Mouse (Mus musculus): ENCODE data around the gene Mak. TPM values are rescaled to one million over a fixed set of nuclear protein-coding genes. Genes with fewer than 3 reads are reported as not detected.
"Not testable (repeated sequence)": the region's sequence is repeated elsewhere in the genome, so short reads cannot be mapped to it uniquely, and the experiment has no call there.

The Mak gene
- polyA plus RNA-seq, 1 experiment from 2014 or later: 2.7 TPM

GRCm38 (mm10) chr13:40994487-40995263 is 84.8 kb downstream of the Mak start:
- ATAC-seq: no peak
- H3K4me2 ChIP-seq (ENCODE audit: low read length): no peak overlapping the region

GRCm38 (mm10) chr13:40988418-40988817 is 91.1 kb downstream of the Mak start:
- 73% methylated on average over 2 of the region's 2 CpGs for WGBS
- H3K4me3 ChIP-seq (ENCODE audit: low read depth, low read length): no peak overlapping the region

More at GRCm38 (mm10) chr13:40994487-40995263, 84.8 kb downstream of the Mak start:
- H3K27me3 ChIP-seq (ENCODE audit: control insufficient read depth, insufficient read depth, low read depth, low read length): no peaks in the 10 kb centered on the region
- 14% methylated on average over 8 of the region's 8 CpGs for WGBS
- no peak overlapping the region for H3K27ac ChIP-seq (ENCODE audit: low read length)
- H3K9me3 ChIP-seq (replicated peaks; ENCODE audit: control insufficient read depth, low read length, poor library complexity, severe bottlenecking): no peaks in the 10 kb centered on the region
- no peaks in the 10 kb centered on the region for H3K4me1 ChIP-seq (ENCODE audit: control insufficient read depth, insufficient read depth, low read length)
- H3K4me3 ChIP-seq (ENCODE audit: low read depth, low read length): no peak overlapping the region
- no peak overlapping the region for H3K9ac ChIP-seq (ENCODE audit: low read depth, low read length)
- H3K36me3 ChIP-seq (ENCODE audit: control insufficient read depth, insufficient read depth, low read length): no peaks in the 10 kb centered on the region

GRCm38 (mm10) chr13:40987608-40988303 is 91.8 kb downstream of the Mak start:
- not testable (repeated sequence) for H3K4me3 ChIP-seq (ENCODE audit: low read depth, low read length); H3K4me2 ChIP-seq (ENCODE audit: low read length); H3K4me1 ChIP-seq (ENCODE audit: control insufficient read depth, insufficient read depth, low read length); ATAC-seq; H3K36me3 ChIP-seq (ENCODE audit: control insufficient read depth, insufficient read depth, low read length); H3K9ac ChIP-seq (ENCODE audit: low read depth, low read length); H3K27me3 ChIP-seq (ENCODE audit: control insufficient read depth, insufficient read depth, low read depth, low read length); H3K9me3 ChIP-seq (replicated peaks; ENCODE audit: control insufficient read depth, low read length, poor library complexity, severe bottlenecking); H3K27ac ChIP-seq (ENCODE audit: low read length)
- 73% methylated on average over 4 of the region's 4 CpGs for WGBS

More at GRCm38 (mm10) chr13:40988418-40988817, 91.1 kb downstream of the Mak start:
- Histone ChIP-seq H3K9me3 (replicated peaks; ENCODE audit: control insufficient read depth, low read length, poor library complexity, severe bottlenecking) (no peaks in the 10 kb centered on the region), H3K4me1 (ENCODE audit: control insufficient read depth, insufficient read depth, low read length) (no peaks in the 10 kb centered on the region), H3K27ac (ENCODE audit: low read length) (no peak overlapping the region), H3K36me3 (ENCODE audit: control insufficient read depth, insufficient read depth, low read length) (no peaks in the 10 kb centered on the region), H3K27me3 (ENCODE audit: control insufficient read depth, insufficient read depth, low read depth, low read length) (no peaks in the 10 kb centered on the region), H3K4me2 (ENCODE audit: low read length) (no peak overlapping the region), H3K9ac (ENCODE audit: low read depth, low read length) (no peak overlapping the region)
- ATAC-seq: no peak

GRCm38 (mm10) chr13:40986081-40986480 is 93.4 kb downstream of the Mak start:
- WGBS: 93% methylated on average over 5 of the region's 5 CpGs
- H3K4me1 ChIP-seq (ENCODE audit: control insufficient read depth, insufficient read depth, low read length): no peaks in the 10 kb centered on the region
- no peaks in the 10 kb centered on the region for H3K27me3 ChIP-seq (ENCODE audit: control insufficient read depth, insufficient read depth, low read depth, low read length)
- no peak overlapping the region for H3K4me3 ChIP-seq (ENCODE audit: low read depth, low read length)
- H3K27ac ChIP-seq (ENCODE audit: low read length): no peak overlapping the region
- ATAC-seq: no peak
- H3K9me3 ChIP-seq (replicated peaks; ENCODE audit: control insufficient read depth, low read length, poor library complexity, severe bottlenecking): no peaks in the 10 kb centered on the region
- no peaks in the 10 kb centered on the region for H3K36me3 ChIP-seq (ENCODE audit: control insufficient read depth, insufficient read depth, low read length)
- no peak overlapping the region for H3K4me2 ChIP-seq (ENCODE audit: low read length)
- H3K9ac ChIP-seq (ENCODE audit: low read depth, low read length): no peak overlapping the region

GRCm38 (mm10) chr13:40982759-40983158 is 96.7 kb downstream of the Mak start:
- Histone ChIP-seq H3K4me3 (ENCODE audit: low read depth, low read length) (no peak overlapping the region), H3K9ac (ENCODE audit: low read depth, low read length) (no peak overlapping the region), H3K27ac (ENCODE audit: low read length) (no peak overlapping the region), H3K36me3 (ENCODE audit: control insufficient read depth, insufficient read depth, low read length) (no peaks in the 10 kb centered on the region), H3K4me2 (ENCODE audit: low read length) (no peak overlapping the region), H3K9me3 (replicated peaks; ENCODE audit: control insufficient read depth, low read length, poor library complexity, severe bottlenecking) (no peaks in the 10 kb centered on the region), H3K4me1 (ENCODE audit: control insufficient read depth, insufficient read depth, low read length) (no peaks in the 10 kb centered on the region), H3K27me3 (ENCODE audit: control insufficient read depth, insufficient read depth, low read depth, low read length) (no peaks in the 10 kb centered on the region)
- WGBS: 74% methylated on average over 1 of the region's 1 CpGs
- ATAC-seq: no peak

GRCm38 (mm10) chr13:40979321-40979720 is 100.2 kb downstream of the Mak start:
- Histone ChIP-seq H3K9ac (ENCODE audit: low read depth, low read length) (no peak overlapping the region), H3K4me2 (ENCODE audit: low read length) (no peak overlapping the region), H3K36me3 (ENCODE audit: control insufficient read depth, insufficient read depth, low read length) (no peaks in the 10 kb centered on the region), H3K27ac (ENCODE audit: low read length) (peak overlapping the region; percentile 6; the same call in 1 of the 2 replicates), H3K4me1 (ENCODE audit: control insufficient read depth, insufficient read depth, low read length) (no peaks in the 10 kb centered on the region), H3K27me3 (ENCODE audit: control insufficient read depth, insufficient read depth, low read depth, low read length) (no peaks in the 10 kb centered on the region), H3K4me3 (ENCODE audit: low read depth, low read length) (no peak overlapping the region), H3K9me3 (replicated peaks; ENCODE audit: control insufficient read depth, low read length, poor library complexity, severe bottlenecking) (no peaks in the 10 kb centered on the region)
- WGBS: 57% methylated on average over 2 of the region's 2 CpGs
- ATAC-seq: no peak

- Histone ChIP-seq H3K4me1 (ENCODE audit: control insufficient read depth, insufficient read depth, low read length) (no peaks in the 10 kb centered on the region), H3K27me3 (ENCODE audit: control insufficient read depth, insufficient read depth, low read depth, low read length) (no peaks in the 10 kb centered on the region), H3K4me2 (ENCODE audit: low read length) (no peak overlapping the region), H3K9me3 (replicated peaks; ENCODE audit: control insufficient read depth, low read length, poor library complexity, severe bottlenecking) (no peaks in the 10 kb centered on the region), H3K36me3 (ENCODE audit: control insufficient read depth, insufficient read depth, low read length) (no peaks in the 10 kb centered on the region), H3K9ac (ENCODE audit: low read depth, low read length) (no peak overlapping the region), H3K27ac (ENCODE audit: low read length) (peak overlapping the region; percentile 6; the same call in 1 of the 2 replicates), H3K4me3 (ENCODE audit: low read depth, low read length) (no peak overlapping the region)
- 78% methylated on average over 4 of the region's 4 CpGs for WGBS
- ATAC-seq: no peak
These were observed 100.9 kb downstream of the Mak start for GRCm38 (mm10) chr13:40978652-40979051.

- Histone ChIP-seq H3K9ac (ENCODE audit: low read depth, low read length) (no peak overlapping the region), H3K4me1 (ENCODE audit: control insufficient read depth, insufficient read depth, low read length) (no peaks in the 10 kb centered on the region), H3K9me3 (replicated peaks; ENCODE audit: control insufficient read depth, low read length, poor library complexity, severe bottlenecking) (no peaks in the 10 kb centered on the region), H3K4me2 (ENCODE audit: low read length) (no peak overlapping the region), H3K4me3 (ENCODE audit: low read depth, low read length) (no peak overlapping the region), H3K27me3 (ENCODE audit: control insufficient read depth, insufficient read depth, low read depth, low read length) (no peaks in the 10 kb centered on the region), H3K36me3 (ENCODE audit: control insufficient read depth, insufficient read depth, low read length) (no peaks in the 10 kb centered on the region), H3K27ac (ENCODE audit: low read length) (no peak overlapping the region)
- no peak for ATAC-seq
- 6% methylated on average over 7 of the region's 7 CpGs for WGBS
These were observed 101.9 kb downstream of the Mak start for GRCm38 (mm10) chr13:40977609-40978008.
